Mouse (Mus musculus): ENCODE results near the gene Car15. TPM values are rescaled to one million over a fixed set of nuclear protein-coding genes. Genes with fewer than 3 reads are reported as not detected.

Gene Car15
- polyA plus RNA-seq, 1 experiment: 0.66 TPM

DNA sequence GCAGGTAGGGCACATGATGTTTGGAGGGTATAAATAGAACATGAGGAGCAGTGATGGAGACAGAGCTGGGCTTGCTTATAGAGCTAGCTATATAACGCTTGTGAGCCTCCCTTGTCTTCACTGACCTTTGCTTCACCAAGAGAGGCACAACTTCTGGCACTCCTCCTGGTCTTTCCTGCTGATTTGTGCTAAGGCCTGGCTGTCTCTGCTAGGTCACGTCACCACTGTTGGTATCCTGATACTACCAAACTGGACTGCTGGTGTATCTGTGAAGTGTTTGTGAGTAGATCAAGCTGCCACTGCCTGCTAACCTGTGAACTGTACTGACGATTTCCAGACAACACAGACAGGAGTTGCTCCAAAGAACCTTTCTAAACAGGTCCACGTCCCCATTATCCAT is 37.0 kb upstream of the Car15 start:
- Histone ChIP-seq H3K27me3 (ENCODE audit: control insufficient read depth, insufficient read depth, insufficient read length) (no peaks in the 10 kb centered on the region), H3K4me3 (ENCODE audit: insufficient read depth, poor library complexity, severe bottlenecking) (no peak overlapping the region), H3K36me3 (ENCODE audit: control insufficient read depth, insufficient read depth) (peaks cover 24% of the 10 kb centered on the region), H3K79me2 (ENCODE audit: control insufficient read depth, insufficient read depth) (peaks cover 78% of the 10 kb centered on the region), H3ac (ENCODE audit: control insufficient read depth, insufficient read length, low read depth) (no peak overlapping the region), H3K79me3 (ENCODE audit: low read depth) (peaks cover 58% of the 10 kb centered on the region)
- TF ChIP-seq CEBPB (IDR thresholded peaks at IDR 0.05; ENCODE audit: low read depth): no peak
- no peak for TF ChIP-seq MAX (IDR thresholded peaks at IDR 0.05)
- no peak for TF ChIP-seq MYOD1 (IDR thresholded peaks at IDR 0.05; ENCODE audit: control insufficient read depth, insufficient read length, low read depth)
- no peak for TF ChIP-seq FOSL1 (IDR thresholded peaks at IDR 0.05; ENCODE audit: insufficient read depth, low read length, poor library complexity, severe bottlenecking)

- H3K4me3 ChIP-seq (ENCODE audit: insufficient read depth, poor library complexity, severe bottlenecking): no peak overlapping the region
- peaks cover 38% of the 10 kb centered on the region for H3K79me3 ChIP-seq (ENCODE audit: low read depth)
- H3K79me2 ChIP-seq (ENCODE audit: control insufficient read depth, insufficient read depth): peaks cover 63% of the 10 kb centered on the region
- no peak overlapping the region for H3ac ChIP-seq (ENCODE audit: control insufficient read depth, insufficient read length, low read depth)
- no peak for TF ChIP-seq MYOD1 (IDR thresholded peaks at IDR 0.05; ENCODE audit: control insufficient read depth, insufficient read length, low read depth)
- TF ChIP-seq MAX (IDR thresholded peaks at IDR 0.05): no peak
- TF ChIP-seq MYOG (IDR thresholded peaks at IDR 0.05; ENCODE audit: control insufficient read depth, extremely low read depth, insufficient read length): no peak
- TF ChIP-seq FOSL1 (IDR thresholded peaks at IDR 0.05; ENCODE audit: insufficient read depth, low read length, poor library complexity, severe bottlenecking): no peak
- TF ChIP-seq CTCF (IDR thresholded peaks at IDR 0.05; ENCODE audit: control insufficient read depth, insufficient read depth, insufficient read length): no peak
- TF ChIP-seq USF1 (IDR thresholded peaks at IDR 0.05; ENCODE audit: low read depth): no peak
- no peak for TF ChIP-seq CEBPB (IDR thresholded peaks at IDR 0.05; ENCODE audit: low read depth)
- peaks cover 34% of the 10 kb centered on the region for H3K36me3 ChIP-seq (ENCODE audit: control insufficient read depth, insufficient read depth)
- H3K27me3 ChIP-seq (ENCODE audit: control insufficient read depth, insufficient read depth, insufficient read length): no peaks in the 10 kb centered on the region
These were observed 34.8 kb upstream of the Car15 start for GRCm38 (mm10) chr16:17872995-17873394.

DNA sequence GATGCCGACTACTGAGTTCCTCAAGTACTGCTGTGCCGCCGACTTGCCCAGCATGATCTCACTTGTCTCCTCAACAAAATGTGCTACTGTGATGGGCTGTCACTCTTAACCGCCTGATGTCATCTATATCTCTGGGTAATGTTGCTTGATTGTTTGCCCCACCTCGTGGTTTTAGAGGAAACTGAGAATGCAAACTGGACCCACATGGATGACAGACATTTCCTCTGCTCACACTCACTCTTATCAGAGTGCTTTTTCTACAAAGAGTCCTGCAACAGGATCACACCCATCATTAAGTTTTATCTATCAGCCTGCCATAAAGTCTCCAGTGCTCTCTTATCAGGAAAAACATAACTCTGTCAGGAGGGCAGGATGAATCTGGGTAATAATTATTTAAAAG is 33.1 kb upstream of the Car15 start:
- no peak overlapping the region for H3ac ChIP-seq (ENCODE audit: control insufficient read depth, insufficient read length, low read depth)
- peaks cover 26% of the 10 kb centered on the region for H3K79me3 ChIP-seq (ENCODE audit: low read depth)
- no peak for TF ChIP-seq USF1 (IDR thresholded peaks at IDR 0.05; ENCODE audit: low read depth)
- TF ChIP-seq MYOG (IDR thresholded peaks at IDR 0.05; ENCODE audit: control insufficient read depth, extremely low read depth, insufficient read length): no peak
- TF ChIP-seq CEBPB (IDR thresholded peaks at IDR 0.05; ENCODE audit: low read depth): no peak
- no peak for TF ChIP-seq MAX (IDR thresholded peaks at IDR 0.05)
- no peak for TF ChIP-seq MYOD1 (IDR thresholded peaks at IDR 0.05; ENCODE audit: control insufficient read depth, insufficient read length, low read depth)
- no peak for TF ChIP-seq FOSL1 (IDR thresholded peaks at IDR 0.05; ENCODE audit: insufficient read depth, low read length, poor library complexity, severe bottlenecking)
- no peak for TF ChIP-seq CTCF (IDR thresholded peaks at IDR 0.05; ENCODE audit: control insufficient read depth, insufficient read depth, insufficient read length)
- peaks cover 29% of the 10 kb centered on the region for H3K36me3 ChIP-seq (ENCODE audit: control insufficient read depth, insufficient read depth)
- no peaks in the 10 kb centered on the region for H3K27me3 ChIP-seq (ENCODE audit: control insufficient read depth, insufficient read depth, insufficient read length)
- peaks cover 45% of the 10 kb centered on the region for H3K79me2 ChIP-seq (ENCODE audit: control insufficient read depth, insufficient read depth)
- H3K4me3 ChIP-seq (ENCODE audit: insufficient read depth, poor library complexity, severe bottlenecking): no peak overlapping the region

GRCm38 (mm10) chr16:17865770-17866169 is 27.6 kb upstream of the Car15 start:
- Histone ChIP-seq H3K79me3 (ENCODE audit: low read depth) (peaks cover 8% of the 10 kb centered on the region), H3K4me3 (ENCODE audit: insufficient read depth, poor library complexity, severe bottlenecking) (no peak overlapping the region), H3ac (ENCODE audit: control insufficient read depth, insufficient read length, low read depth) (no peak overlapping the region), H3K36me3 (ENCODE audit: control insufficient read depth, insufficient read depth) (peaks cover 19% of the 10 kb centered on the region), H3K79me2 (ENCODE audit: control insufficient read depth, insufficient read depth) (peaks cover 28% of the 10 kb centered on the region), H3K27me3 (ENCODE audit: control insufficient read depth, insufficient read depth, insufficient read length) (no peaks in the 10 kb centered on the region)
- no peak for TF ChIP-seq MYOD1 (IDR thresholded peaks at IDR 0.05; ENCODE audit: control insufficient read depth, insufficient read length, low read depth)
- no peak for TF ChIP-seq CEBPB (IDR thresholded peaks at IDR 0.05; ENCODE audit: low read depth)
- TF ChIP-seq MYOG (IDR thresholded peaks at IDR 0.05; ENCODE audit: control insufficient read depth, extremely low read depth, insufficient read length): no peak
- no peak for TF ChIP-seq MAX (IDR thresholded peaks at IDR 0.05)
- TF ChIP-seq CTCF (IDR thresholded peaks at IDR 0.05; ENCODE audit: control insufficient read depth, insufficient read depth, insufficient read length): no peak

- H3K36me3 ChIP-seq (ENCODE audit: control insufficient read depth, insufficient read depth): peaks cover 21% of the 10 kb centered on the region
- TF ChIP-seq MAX (IDR thresholded peaks at IDR 0.05): no peak
- TF ChIP-seq CTCF (IDR thresholded peaks at IDR 0.05; ENCODE audit: control insufficient read depth, insufficient read depth, insufficient read length): no peak
- no peak for TF ChIP-seq MYOD1 (IDR thresholded peaks at IDR 0.05; ENCODE audit: control insufficient read depth, insufficient read length, low read depth)
- TF ChIP-seq MYOG (IDR thresholded peaks at IDR 0.05; ENCODE audit: control insufficient read depth, extremely low read depth, insufficient read length): no peak
- TF ChIP-seq FOSL1 (IDR thresholded peaks at IDR 0.05; ENCODE audit: insufficient read depth, low read length, poor library complexity, severe bottlenecking): no peak
- no peak for TF ChIP-seq USF1 (IDR thresholded peaks at IDR 0.05; ENCODE audit: low read depth)
- no peak for TF ChIP-seq CEBPB (IDR thresholded peaks at IDR 0.05; ENCODE audit: low read depth)
- H3ac ChIP-seq (ENCODE audit: control insufficient read depth, insufficient read length, low read depth): no peak overlapping the region
- H3K4me3 ChIP-seq (ENCODE audit: insufficient read depth, poor library complexity, severe bottlenecking): no peak overlapping the region
- H3K79me3 ChIP-seq (ENCODE audit: low read depth): peaks cover 8% of the 10 kb centered on the region
- H3K27me3 ChIP-seq (ENCODE audit: control insufficient read depth, insufficient read depth, insufficient read length): no peaks in the 10 kb centered on the region
- peaks cover 28% of the 10 kb centered on the region for H3K79me2 ChIP-seq (ENCODE audit: control insufficient read depth, insufficient read depth)
These were observed 27.1 kb upstream of the Car15 start for GRCm38 (mm10) chr16:17865293-17865692.

GRCm38 (mm10) chr16:17858592-17858991 is 20.4 kb upstream of the Car15 start:
- Histone ChIP-seq H3ac (ENCODE audit: control insufficient read depth, insufficient read length, low read depth) (no peak overlapping the region), H3K36me3 (ENCODE audit: control insufficient read depth, insufficient read depth) (peaks cover 58% of the 10 kb centered on the region), H3K27me3 (ENCODE audit: control insufficient read depth, insufficient read depth, insufficient read length) (no peaks in the 10 kb centered on the region), H3K4me3 (ENCODE audit: insufficient read depth, poor library complexity, severe bottlenecking) (no peak overlapping the region), H3K79me2 (ENCODE audit: control insufficient read depth, insufficient read depth) (peaks cover 7% of the 10 kb centered on the region), H3K79me3 (ENCODE audit: low read depth) (no peaks in the 10 kb centered on the region)
- TF ChIP-seq USF1 (IDR thresholded peaks at IDR 0.05; ENCODE audit: low read depth) (no peak), CEBPB (IDR thresholded peaks at IDR 0.05; ENCODE audit: low read depth) (no peak)

Data from C2C12 (cell line).